Mouse (Mus musculus): ENCODE results near the gene Boc. TPM values are rescaled to one million over a fixed set of nuclear protein-coding genes. Genes with fewer than 3 reads are reported as not detected.
"Not testable (repeated sequence)": the region's sequence is repeated elsewhere in the genome, so short reads cannot be mapped to it uniquely, and the experiment has no call there.

Boc gene
- polyA plus RNA-seq, 2 experiments from 2014 or later, result 0.79 TPM; not detected in 1

DNA sequence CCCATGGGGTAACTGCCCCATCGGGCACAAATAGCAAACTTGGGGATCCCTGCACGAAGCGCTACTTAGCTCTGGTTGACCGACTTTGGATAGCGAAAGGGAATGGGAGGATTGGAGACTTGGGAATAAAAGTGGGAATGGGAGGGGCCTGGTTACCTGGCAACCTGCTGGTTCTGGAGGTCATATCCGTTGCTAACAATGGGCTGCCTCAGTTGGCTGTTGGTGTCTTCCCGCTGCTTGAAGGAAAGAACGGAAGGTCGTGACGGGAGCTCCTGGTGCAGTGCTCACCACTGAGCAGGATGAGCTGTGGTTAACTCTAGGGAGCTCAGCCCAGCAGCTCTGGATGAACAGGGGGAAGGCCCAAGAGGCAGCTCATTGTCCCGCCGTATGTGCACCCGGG is 71.5 kb downstream of the Boc start:
- no peak for ATAC-seq

DNA sequence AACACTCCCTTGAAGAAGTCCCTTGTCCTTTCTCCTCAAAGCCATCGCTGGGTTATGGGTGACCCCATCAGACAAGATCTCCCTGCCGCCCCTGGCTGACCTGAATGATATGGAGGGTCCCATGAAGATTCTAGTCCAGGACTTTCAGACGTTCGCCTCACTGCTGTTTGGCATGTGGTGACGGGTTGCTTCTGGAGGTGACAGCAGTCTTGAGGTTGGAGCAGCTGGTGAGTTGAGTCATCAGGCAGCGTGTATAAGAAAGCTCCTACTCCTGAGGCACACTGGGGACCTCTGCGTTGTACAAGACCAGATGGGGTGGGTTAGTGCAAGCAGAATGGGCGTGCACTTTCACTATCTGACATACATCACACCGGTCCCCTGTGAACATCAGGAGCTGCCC is 72.1 kb downstream of the Boc start:
- ATAC-seq, result no peak

DNA sequence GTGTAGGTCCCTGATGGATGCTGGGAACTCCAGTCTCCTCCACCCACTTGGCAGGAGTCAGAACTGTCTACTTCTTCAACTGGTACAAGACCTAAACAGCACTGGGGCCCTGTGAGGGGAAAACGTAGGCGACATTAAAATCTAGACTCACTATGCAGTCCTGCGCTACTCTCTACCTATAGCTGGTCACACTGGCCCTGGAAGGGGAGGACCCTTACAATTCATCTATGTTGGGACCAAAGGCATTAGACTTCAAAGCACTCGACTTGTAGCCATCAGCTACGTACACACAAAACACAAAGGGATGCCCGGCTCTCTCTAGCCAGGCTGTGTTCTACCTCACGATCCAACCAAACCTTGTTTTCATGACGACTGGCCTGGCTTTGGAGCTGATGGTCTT is 73.0 kb downstream of the Boc start:
- ATAC-seq, result no peak

DNA sequence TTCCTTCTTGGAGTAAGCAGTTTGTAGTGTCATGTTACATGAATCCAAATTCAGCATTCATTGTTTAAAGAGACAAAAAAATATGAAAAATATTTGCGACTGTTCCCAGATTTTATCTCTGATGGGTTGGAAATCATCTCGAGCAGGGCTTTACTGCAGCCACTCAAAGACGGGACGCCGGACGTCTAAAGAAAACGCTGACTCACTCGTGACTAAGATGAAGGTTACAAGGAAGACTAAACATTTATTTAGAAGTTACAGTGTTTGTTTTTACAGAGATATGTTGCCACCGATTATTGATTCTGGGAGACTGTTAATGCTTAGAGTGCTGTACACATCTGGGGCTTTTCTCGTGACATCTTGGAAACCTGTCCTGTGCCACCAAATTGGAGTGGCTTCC is 73.9 kb downstream of the Boc start:
- ATAC-seq, result no peak

DNA sequence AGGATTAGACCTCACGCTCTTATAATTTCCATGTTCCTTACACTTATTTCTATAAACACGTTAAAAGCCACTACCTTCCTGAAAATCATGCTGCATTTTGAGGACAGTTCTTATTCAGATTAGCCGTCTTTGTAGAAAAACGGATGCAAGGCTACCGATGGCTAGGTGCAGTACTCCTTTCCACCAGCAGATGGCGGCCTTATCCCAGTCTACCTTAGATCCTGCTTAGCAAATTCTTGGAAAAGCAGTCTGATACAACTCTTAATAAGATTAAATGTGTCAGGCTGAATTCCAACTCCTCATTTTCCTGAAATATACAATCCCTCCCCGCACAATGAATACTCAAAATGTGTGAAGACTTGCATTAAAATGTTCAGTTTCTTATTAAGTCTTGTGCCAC is 74.6 kb downstream of the Boc start:
- ATAC-seq, result peak; percentile 79

DNA sequence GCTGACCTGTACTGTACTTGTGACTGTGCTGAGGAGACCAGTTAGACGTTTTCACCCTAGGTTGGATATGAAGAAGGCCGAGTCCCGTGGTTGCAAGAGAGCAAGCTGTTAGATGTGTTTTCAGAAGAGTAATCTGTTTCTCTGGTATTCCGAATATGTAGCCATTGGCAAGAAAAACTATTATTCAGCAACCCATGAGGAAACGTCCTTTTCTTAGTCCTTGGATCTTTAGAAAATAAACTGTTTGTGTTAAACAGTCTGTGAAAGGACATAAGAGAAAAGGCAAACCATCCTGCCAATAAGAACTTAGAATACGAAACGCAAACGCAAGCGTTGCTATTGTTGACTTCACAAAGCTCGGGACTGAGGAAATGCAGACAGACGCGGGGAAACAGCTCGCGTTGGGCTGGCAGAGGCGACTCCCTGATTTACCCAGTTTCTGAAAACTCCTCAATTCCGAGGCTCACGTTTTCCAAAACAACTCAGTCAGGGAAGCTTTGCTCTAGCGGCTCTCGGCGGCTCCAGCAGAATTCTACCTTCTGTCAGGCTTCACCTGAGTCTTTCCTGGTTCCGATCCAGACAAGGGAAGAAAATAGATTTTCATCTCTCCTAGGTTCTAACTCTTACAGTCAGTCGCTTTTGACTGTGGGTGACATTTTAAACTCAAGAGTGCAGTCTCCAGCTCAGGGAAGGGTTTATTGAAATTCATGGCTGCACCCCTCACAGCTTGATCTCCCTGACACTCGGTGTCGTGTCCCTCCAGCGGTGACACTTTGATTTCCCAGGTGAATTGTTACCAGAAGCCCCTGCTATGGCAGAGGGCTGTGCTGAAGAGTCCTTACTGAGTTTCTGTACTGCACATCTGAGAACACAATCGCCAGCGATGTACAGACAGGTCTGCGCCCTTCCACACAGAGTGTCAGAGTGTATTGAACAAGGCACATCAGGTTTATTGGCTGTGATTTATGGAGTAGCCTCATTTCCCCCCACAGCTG is 76.8 kb downstream of the Boc start:
- no peak for ATAC-seq

DNA sequence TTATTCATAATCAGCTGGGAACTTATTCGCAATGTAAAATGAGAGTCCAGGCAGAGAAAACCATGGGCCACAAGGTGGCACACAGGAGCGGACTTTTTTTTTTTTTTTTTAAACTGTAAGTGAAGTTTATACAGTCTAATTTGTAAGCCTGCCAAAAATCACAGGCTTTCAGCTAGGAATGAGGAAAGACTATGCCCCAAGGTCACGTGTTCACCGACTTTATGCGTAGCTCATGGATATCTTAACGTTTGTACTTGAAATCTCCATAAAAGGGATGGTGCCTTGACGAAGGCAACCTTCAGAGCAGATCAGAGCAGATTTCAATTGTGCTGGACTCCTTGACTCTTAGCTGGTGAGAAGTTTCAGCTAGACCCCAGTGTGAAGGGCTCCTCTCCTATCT is 78.1 kb downstream of the Boc start:
- ATAC-seq, result no peak

DNA sequence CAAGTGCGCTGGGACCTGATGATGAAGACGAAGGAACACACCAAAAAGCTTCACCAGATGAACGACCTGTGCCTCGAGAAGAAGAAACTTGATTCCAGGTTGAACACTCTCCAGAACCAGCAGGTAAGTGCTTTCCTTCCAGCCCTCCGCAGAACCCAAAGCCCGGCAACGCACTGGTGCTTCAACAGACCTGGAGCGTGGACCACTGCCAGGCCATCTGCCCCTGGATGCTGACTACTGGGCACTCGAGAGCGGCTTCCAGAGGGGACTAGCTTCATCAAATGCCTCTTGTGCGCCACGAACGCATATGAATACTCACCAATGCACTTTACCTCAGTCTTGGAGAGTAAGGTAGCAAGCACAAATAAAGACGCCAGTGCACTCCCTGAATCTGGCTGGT is 78.8 kb downstream of the Boc start:
- no peak for ATAC-seq

DNA sequence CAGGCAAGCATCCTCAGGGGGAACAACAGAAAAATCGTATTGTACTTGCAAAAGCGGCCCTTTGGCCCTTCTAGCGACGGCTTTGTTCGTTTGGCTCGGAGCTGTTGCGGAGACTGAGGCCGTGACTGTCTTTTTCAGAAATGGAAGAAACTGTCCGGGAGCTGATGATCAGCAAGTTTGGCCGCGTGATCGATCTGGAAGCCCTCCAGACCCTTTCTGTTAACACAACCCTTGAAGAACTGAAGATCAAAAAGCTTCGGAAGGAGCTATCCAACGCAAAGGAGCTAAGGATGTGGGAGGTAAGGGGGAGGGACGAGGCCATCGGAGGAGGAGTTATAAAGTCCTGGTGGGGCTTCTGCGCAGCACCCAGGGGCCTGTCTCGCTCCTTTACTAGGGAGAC is 79.9 kb downstream of the Boc start:
- ATAC-seq, result no peak

DNA sequence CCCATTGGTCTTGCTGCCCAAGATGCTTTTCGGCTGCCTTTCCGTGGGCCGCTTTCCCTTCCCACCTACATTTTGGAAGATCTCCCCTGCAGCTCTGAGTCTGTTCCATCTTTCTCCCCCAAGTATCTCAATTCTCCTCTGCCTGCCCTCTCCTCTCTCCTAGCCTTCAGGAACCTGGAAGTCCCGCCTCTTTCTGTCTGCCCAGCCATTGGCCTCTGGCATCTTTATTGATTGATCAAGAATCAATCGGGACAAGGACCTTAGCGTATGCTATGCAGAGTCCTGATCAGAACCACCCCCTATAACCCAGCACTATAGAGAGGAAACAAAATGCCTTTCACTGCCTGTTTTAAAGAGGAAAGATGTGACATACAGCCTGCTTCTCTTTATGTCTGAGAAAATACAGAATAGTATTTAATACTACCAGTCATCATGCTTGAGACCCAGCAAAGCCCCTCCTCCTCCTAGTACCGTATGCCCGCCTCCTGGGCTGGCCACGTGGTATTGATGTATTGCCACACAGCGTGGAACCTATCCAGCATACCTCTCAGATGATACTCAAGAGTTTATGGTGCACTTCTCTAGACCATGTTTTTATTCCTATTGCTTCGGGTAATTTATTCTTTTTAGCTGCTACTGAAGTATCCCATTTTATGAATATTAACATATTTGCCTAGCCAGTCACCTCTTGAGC is 82.9 kb downstream of the Boc start:
- no peak for ATAC-seq

DNA sequence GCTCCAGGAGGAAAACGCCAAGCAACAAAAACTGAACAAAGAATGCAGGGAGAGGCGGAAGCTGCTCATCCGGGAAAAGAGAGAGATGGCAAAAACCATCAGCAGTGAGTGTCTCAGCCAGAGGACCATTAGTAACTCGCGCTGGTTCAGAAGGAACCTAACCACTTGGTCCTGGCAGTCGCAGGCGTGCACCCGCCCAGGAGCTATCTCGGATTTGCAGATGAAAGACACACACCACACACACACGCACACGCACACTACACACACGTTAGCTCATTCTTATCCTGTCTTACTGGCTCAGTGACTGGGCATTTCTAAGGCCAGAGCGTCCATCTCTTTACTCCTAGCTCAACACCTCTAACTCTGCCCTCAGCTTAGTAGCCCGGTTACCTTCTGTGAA is 83.4 kb downstream of the Boc start:
- ATAC-seq, result no peak

DNA sequence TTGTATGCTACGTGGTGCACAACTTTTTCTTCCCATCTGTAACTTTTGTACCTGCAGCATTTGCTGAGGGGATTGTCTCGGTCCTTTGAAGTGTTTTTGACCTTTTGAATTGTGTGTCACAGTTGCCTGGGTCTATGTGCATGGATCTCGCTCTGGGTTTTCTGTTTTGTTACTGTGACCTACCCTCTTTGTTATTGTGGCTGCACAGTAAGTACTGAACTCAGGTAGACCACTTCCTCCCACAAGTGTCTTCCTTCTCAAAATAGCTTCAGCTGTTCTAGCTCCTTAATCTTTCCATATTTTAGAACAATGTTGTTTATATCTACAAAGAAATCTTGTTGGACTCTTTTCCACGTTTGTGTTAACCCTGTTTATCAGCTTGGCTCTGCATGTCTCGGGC is 97.8 kb downstream of the Boc start:
- peak; percentile 60 for ATAC-seq

DNA sequence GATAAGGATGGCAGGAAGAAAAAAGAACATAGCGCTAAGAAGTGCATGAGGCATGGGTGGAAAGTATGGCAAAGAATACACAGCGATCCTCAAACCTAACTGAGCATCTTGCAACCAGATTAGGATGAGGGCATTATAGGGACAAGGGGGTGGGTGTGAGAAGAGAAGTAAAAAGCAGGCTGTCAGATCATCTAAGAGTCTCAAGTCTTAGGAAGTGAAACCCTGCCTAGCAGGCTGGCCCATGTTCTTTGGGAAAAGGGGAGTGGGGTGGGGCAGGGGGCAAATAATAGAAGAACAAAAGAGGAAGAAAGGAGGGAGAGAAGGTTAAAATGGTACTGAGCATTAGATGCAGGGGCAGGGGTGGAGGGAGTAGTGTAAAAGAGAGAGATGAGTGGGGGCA is 99.9 kb downstream of the Boc start:
- no peak for ATAC-seq

DNA sequence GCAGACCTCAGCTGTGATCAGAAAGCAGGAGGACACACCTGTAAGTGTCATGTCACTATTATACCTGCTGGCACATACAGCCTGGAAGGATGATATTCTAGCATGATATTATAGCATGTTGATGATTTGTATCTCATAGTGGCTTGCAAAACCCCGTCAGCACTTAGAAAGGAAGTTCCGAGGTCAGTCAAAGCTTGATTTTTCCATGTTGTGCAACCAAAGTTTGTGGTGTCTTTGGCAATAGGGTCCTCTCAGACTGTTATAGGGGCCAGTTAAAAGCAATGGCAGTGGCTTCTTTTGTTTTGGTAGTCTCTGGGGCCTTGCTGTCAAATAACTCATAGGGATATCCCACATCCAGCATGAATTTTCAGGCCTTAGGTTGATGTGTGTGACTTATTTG is 100.8 kb downstream of the Boc start:
- ATAC-seq, result no peak

DNA sequence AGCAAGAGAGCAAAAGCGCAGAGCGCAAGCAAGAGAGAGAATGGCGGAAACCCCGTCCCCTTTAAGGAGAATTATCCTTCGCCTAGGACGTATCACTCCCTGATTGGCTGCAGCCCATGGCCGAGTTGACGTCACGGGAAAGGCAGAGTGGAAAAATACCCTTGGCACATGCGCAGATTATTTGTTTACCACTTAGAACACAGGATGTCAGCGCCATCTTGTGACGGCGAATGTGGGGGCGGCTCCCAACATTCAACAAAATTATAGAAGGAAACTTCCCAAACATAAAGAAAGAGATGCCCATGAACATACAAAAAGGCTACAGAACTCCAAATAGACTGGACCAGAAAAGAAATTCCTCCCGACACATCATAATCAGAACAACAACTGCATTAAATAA is 116.8 kb downstream of the Boc start:
- ATAC-seq, result not testable (repeated sequence)

DNA sequence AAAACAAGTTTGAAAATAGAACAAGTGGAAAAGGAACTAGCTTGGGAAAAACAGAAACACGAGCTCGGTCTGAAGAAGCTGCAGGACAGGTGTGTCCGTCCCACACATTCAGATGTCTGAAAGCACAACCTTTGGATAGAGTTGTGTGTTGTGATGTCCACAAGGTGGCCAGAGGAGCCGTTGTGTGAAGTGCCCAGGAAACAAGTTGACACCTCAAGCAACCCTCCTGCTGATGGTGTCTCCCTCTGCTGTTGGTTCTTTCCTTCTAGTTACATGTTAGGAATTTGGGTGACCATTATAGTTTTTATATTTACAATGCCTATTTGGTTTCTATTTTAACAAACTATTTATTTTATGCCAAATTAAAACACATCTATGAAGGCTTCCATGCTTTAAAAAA is 123.2 kb downstream of the Boc start:
- ATAC-seq, result no peak

Other genes starting within 250 kb of the Boc start
- gene Sidt1, start 225.7 kb downstream of the Boc start, polyA plus RNA-seq (2017; shearing (Covaris generic)), result 10 to 100 TPM; 34.7 to 38.8 TPM
- gene Spice1, start 211.8 kb downstream of the Boc start, polyA plus RNA-seq (2017; shearing (Covaris generic)), result 10 to 100 TPM; 31.2 to 37.0 TPM
- not detected for gene Cfap44, start 164.1 kb downstream of the Boc start, polyA plus RNA-seq (2017; shearing (Covaris generic))
- 10 to 100 TPM in 1 of 2 experiments, 1 to 10 TPM in 1; 7.5 to 10.1 TPM for gene Nepro, start 165.4 kb upstream of the Boc start, polyA plus RNA-seq (2017; shearing (Covaris generic))
- gene Gtpbp8, start 187.5 kb upstream of the Boc start, polyA plus RNA-seq (2017; shearing (Covaris generic)), result 10 to 100 TPM; 36.4 to 41.7 TPM
- 10 to 100 TPM; 63.7 to 66.0 TPM for gene Cd200r1, start 206.8 kb upstream of the Boc start, polyA plus RNA-seq (2017; shearing (Covaris generic))